Mouse (Mus musculus): Measurements from ENCODE around the gene Hbb-bh1.

DNA sequence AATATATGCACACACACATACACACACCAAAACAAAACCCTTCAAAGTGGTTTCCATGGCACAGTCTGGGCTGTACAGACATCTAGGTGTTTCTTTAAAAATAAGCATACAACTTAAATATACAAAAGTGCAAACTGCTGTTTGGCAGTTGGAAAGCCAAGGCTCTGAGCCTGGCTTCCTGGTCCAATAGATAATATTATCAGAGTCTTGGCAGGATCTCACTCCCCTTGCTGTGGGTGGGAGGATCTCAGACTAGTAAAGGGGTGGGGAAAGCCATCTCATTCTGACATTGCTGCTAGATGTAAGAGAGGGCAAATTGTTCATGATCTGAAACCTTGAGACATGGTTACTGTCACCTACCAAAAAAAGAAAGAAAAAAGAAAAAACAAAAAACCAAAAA is 27.7 kb upstream of the Hbb-bh1 start:
- peak; percentile 93 to 95 for TF ChIP-seq EP300 (IDR thresholded peaks at IDR 0.05; ENCODE audit: low read depth in 1 of 2, low read length in 2 of 2)
- peak in 1 of 2 experiments; percentile 42; a peak in 1 of 4 replicates for TF ChIP-seq POLR2A (IDR thresholded peaks at IDR 0.05; ENCODE audit: control insufficient read depth in 1 of 2, insufficient read depth in 1 of 2, low read depth in 1 of 2, low read length in 2 of 2, poor library complexity in 1 of 2)
- peak; percentile 93 for TF ChIP-seq TAL1 (IDR thresholded peaks at IDR 0.05; ENCODE audit: low read length)
